8 mouse cellular contexts compared by ENCODE assay signal in the genomic region with DNA sequence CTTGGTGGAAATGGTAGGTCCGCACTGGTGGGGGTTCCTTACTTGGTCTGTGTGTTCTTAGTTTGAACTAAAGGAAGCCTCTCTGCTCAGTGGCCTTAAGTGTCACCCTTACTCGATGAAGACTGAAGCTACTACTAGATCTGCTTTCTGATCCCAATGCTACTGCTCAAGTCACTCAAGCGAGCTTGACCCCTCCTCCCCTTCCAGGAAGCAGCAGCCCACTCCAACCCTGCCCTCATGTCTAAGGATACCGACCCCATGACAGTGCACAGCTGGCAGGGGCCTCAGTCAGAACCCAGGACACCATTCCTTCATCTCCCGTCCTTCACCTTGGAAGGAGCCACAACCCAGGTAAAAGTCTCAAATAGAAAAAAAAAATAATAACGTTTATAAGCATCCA. TPM values are rescaled to one million over a fixed set of nuclear protein-coding genes. Genes with fewer than 3 reads are reported as not detected.
DNase-seq lines count a peak whose midpoint lies in the region; ATAC-seq and TF ChIP-seq lines count a peak whose summit lies in the region.

A gene (plus strand): TSS at position 240 of the 400 bp plus-strand sequence.

- 69% methylated on average over 6 of the region's 6 CpGs for WGBS in midbrain, embryonic 12.5 days

- H3K9me3 ChIP-seq in ES-E14 (ENCODE audit: control insufficient read depth, insufficient read depth, low read depth, low read length): no peaks in the 10 kb centered on the region
- no peaks in the 10 kb centered on the region for H3K9me3 ChIP-seq in midbrain, embryonic 12.5 days

- H3K36me3 ChIP-seq in ES-E14 (ENCODE audit: control insufficient read depth, insufficient read depth, low read length, poor library complexity, severe bottlenecking): peaks cover 8% of the 10 kb centered on the region; the same call in 1 of the 2 replicates
- no peaks in the 10 kb centered on the region for H3K36me3 ChIP-seq in midbrain, embryonic 12.5 days

- peaks cover 62% of the 10 kb centered on the region for H3K27me3 ChIP-seq in midbrain, embryonic 12.5 days

- peak within 1 kb of the TSS; percentile 89 to 94; a peak in 3 of 4 replicates for H3K4me3 ChIP-seq in ES-E14 (ENCODE audit: insufficient read depth in 1 of 2, low read depth in 1 of 2, low read length in 2 of 2, poor library complexity in 1 of 2, severe bottlenecking in 1 of 2)
- H3K4me3 ChIP-seq in midbrain, embryonic 12.5 days: no peak within 1 kb of the TSS; the same call in 1 of the 2 replicates

- in situ Hi-C loops in ES-E14 (cut with MboI; ENCODE audit: low sequenced_read_pairs in 2 of 2, unreplicated experiment in 2 of 2): no loop called here

- peaks cover 0 to 10% of the 10 kb centered on the region in 2 experiments; a peak in 1 of 4 replicates for H3K4me1 ChIP-seq in ES-E14 (ENCODE audit: control insufficient read depth in 2 of 2, insufficient read depth in 2 of 2, low read length in 2 of 2, poor library complexity in 1 of 2)
- H3K4me1 ChIP-seq in midbrain, embryonic 12.5 days: peaks cover 20% of the 10 kb centered on the region

- DNase-seq in frontal cortex, adult 2 months (ENCODE audit: extremely low spot score in 1 of 2, low spot score in 1 of 2): no peak
- no peak for DNase-seq in frontal cortex, postnatal 14 days (ENCODE audit: low spot score in 2 of 2)
- DNase-seq in ES-E14 (ENCODE audit: low read depth, low spot score): no peak
- DNase-seq in gastrocnemius, postnatal 4 days (ENCODE audit: low spot score in 2 of 2): no peak
- peak; percentile 45 for DNase-seq in kidney, postnatal 10 days
- DNase-seq in right cerebral cortex, postnatal 36 days (ENCODE audit: low spot score in 2 of 2): no peak

- peak within 1 kb of the TSS; percentile 74 for H3K27ac ChIP-seq in ES-E14 (ENCODE audit: insufficient read depth, low read depth, low read length, poor library complexity, severe bottlenecking)
- no peak within 1 kb of the TSS for H3K27ac ChIP-seq in midbrain, embryonic 12.5 days (replicated peaks)

- H3K9ac ChIP-seq in ES-E14 (ENCODE audit: insufficient read depth, low read depth, low read length, poor library complexity, severe bottlenecking): peak within 1 kb of the TSS; percentile 83
- no peak within 1 kb of the TSS for H3K9ac ChIP-seq in midbrain, embryonic 12.5 days (replicated peaks)

- H3K4me2 ChIP-seq in midbrain, embryonic 12.5 days (replicated peaks): peak within 1 kb of the TSS; percentile 99; the same call in 1 of the 2 replicates

- ATAC-seq in midbrain, embryonic 12.5 days (ENCODE audit: low FRiP score, low read depth): no peak
- no peak for ATAC-seq in CD4-positive, CD25-positive, alpha-beta regulatory T cell, adult 4 months

TF ChIP-seq in ES-E14, 5 proteins besides CTCF, POLR2A, EP300 and RAD21:
- TF ChIP-seq ZNF384 (IDR thresholded peaks at IDR 0.05; ENCODE audit: low read depth, low read length): no peak
- no peak for TF ChIP-seq HCFC1 (IDR thresholded peaks at IDR 0.05; ENCODE audit: borderline replicate concordance, insufficient read depth, low read length)
TF ChIP-seq in ES-E14: peak in this region for 0.

RNA-seq across cellular contexts. Expression of the gene that starts here (rescaled TPM):
- 107 and 119 TPM in 2 replicates for polyA plus RNA-seq in frontal cortex, adult 2 months (2012; rRNA removed)
- 46.1 and 47.7 TPM in 2 replicates for total RNA-seq in ES-E14 (2012; rRNA removed)
- total RNA-seq in gastrocnemius, postnatal 4 days (2021): 10 to 100 TPM; 10.2 to 11.4 TPM
- 15.0 and 16.8 TPM in 2 replicates for polyA plus RNA-seq in midbrain, embryonic 12.5 days (2016; fragmentation: Nextera tagmentation; extraction: Ambion mirVana)
- 1 to 10 TPM; 2.4 to 4.9 TPM for polyA plus RNA-seq in CD4-positive, CD25-positive, alpha-beta regulatory T cell, adult 4 months (2017; shearing (Covaris generic))
